Mouse (Mus musculus): ENCODE measurements around the gene Cntn4. TPM values are rescaled to one million over a fixed set of nuclear protein-coding genes. Genes with fewer than 3 reads are reported as not detected.

Cntn4 gene
- polyA plus RNA-seq (2015; fragmentation: Nextera tagmentation; extraction: Ambion mirVana): 0.29 and 0.71 TPM in 2 replicates

DNA sequence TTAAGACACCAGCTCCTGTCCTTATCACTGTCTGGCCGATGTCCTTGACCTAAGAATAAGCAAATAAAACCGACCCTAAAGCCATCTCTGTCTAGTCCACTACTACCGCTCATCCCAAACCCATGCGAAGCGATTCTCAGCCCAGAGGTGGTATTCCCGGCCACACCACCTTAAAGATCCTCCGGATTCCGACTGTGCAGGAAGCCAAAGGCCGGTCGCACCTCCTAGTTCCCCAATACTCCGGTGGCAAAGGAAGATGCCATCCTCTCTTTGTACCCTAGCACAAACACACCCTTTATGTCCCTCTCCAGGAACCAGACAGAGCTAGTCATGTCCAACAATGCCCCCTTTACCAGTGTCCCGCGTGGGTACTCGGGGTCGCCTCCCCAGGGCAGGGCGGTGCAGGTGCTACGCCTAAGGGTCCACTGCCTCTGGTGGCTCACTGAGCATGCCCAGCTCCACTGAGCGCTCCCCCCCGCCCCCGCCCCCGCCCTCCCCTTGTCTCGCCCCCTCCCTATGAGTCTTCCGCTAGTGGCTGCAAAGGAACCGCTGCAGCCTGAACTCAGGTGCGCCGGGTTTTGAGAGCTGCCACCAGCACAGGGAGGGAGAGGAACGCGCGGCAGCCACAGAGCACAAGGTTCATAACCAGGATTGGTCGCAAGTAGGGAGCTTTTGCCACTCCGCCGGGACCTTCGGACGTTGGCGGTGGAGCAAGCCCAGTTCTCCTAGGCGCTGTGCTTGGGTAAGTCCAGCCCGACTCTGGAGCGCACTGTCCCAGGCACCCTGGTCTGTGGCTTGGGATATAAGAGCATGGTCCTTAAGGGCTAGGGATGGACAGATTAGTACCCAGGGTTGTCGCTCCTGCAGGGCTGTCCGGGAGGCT is at the start of gene Cntn4:
TSS of gene Cntn4 (plus strand) at position 512 of the 883 bp plus-strand sequence.
- H3K9me3 ChIP-seq (ENCODE audit: control insufficient read depth, low read length): no peaks in the 10 kb centered on the region
- H3K4me3 ChIP-seq (ENCODE audit: low read length): peak within 1 kb of the TSS; percentile 36
- no peaks in the 10 kb centered on the region for H3K36me3 ChIP-seq (ENCODE audit: control insufficient read depth, insufficient read depth, low read length)
- peaks cover 21% of the 10 kb centered on the region for H3K27me3 ChIP-seq (replicated peaks; ENCODE audit: control insufficient read depth, insufficient read depth, low read length)
- H3K9ac ChIP-seq (ENCODE audit: low read depth, low read length): no peak within 1 kb of the TSS
- peak within 1 kb of the TSS; percentile 63 for H3K4me2 ChIP-seq (ENCODE audit: low read depth, low read length)
- ATAC-seq: peak; percentile 58
- WGBS: 2% methylated on average over 38 of the region's 40 CpGs
- H3K4me1 ChIP-seq (ENCODE audit: control insufficient read depth, insufficient read depth, low read length): no peaks in the 10 kb centered on the region
- H3K27ac ChIP-seq (ENCODE audit: low read length): no peak within 1 kb of the TSS

DNA sequence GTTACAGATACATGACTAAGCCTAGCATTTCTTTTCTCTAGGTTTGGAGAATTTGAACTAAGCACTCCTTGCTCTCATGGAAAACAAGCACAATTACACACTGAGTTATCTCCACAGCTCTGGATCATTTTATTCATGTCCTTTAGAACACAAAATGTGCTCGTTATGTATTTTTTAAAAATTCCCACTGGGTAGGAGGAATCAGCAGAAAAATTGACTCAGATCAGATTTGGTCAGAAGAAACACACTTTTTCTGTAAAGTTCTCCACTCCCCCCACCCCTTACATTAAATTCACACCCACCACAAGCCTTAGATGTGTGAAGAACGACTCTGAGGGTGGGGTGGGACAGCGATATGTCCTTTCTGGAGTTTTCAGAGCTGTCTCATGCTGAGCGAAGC is 3.2 kb upstream of the Cntn4 start:
- WGBS: 67% methylated on average over 4 of the region's 4 CpGs
- no peak for ATAC-seq
- no peak overlapping the region for H3K4me2 ChIP-seq (ENCODE audit: low read depth, low read length)
- H3K36me3 ChIP-seq (ENCODE audit: control insufficient read depth, insufficient read depth, low read length): no peaks in the 10 kb centered on the region
- H3K27ac ChIP-seq (ENCODE audit: low read length): no peak overlapping the region
- H3K27me3 ChIP-seq (replicated peaks; ENCODE audit: control insufficient read depth, insufficient read depth, low read length): peaks cover 20% of the 10 kb centered on the region
- H3K4me3 ChIP-seq (ENCODE audit: low read length): no peak overlapping the region
- H3K9ac ChIP-seq (ENCODE audit: low read depth, low read length): no peak overlapping the region
- no peaks in the 10 kb centered on the region for H3K4me1 ChIP-seq (ENCODE audit: control insufficient read depth, insufficient read depth, low read length)
- H3K9me3 ChIP-seq (ENCODE audit: control insufficient read depth, low read length): no peaks in the 10 kb centered on the region

DNA sequence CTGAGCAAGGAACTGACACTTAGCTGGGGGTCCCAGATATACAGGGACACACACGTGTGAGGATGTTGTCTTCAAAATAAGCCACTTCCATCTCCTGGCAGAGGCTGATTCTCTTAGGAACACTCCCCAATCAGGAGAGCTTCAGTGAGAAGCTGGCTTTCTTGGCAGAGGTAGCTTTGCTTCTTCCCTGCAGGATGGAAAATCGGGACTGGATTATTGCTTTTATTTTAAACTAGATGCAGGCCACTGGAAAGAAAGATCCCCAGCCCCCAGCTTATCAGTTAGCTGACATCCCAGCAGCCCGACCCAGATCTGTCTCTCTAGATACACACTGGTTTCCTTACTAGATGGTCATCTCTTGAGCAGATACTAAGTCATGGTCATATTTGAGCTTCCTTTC is 2.4 kb upstream of the Cntn4 start:
- H3K4me1 ChIP-seq (ENCODE audit: control insufficient read depth, insufficient read depth, low read length): no peaks in the 10 kb centered on the region
- peaks cover 21% of the 10 kb centered on the region for H3K27me3 ChIP-seq (replicated peaks; ENCODE audit: control insufficient read depth, insufficient read depth, low read length)
- ATAC-seq: no peak
- no peaks in the 10 kb centered on the region for H3K36me3 ChIP-seq (ENCODE audit: control insufficient read depth, insufficient read depth, low read length)
- no peak overlapping the region for H3K9ac ChIP-seq (ENCODE audit: low read depth, low read length)
- WGBS: 53% methylated on average over 3 of the region's 3 CpGs
- no peak overlapping the region for H3K4me3 ChIP-seq (ENCODE audit: low read length)
- no peak overlapping the region for H3K4me2 ChIP-seq (ENCODE audit: low read depth, low read length)
- H3K9me3 ChIP-seq (ENCODE audit: control insufficient read depth, low read length): no peaks in the 10 kb centered on the region
- no peak overlapping the region for H3K27ac ChIP-seq (ENCODE audit: low read length)

DNA sequence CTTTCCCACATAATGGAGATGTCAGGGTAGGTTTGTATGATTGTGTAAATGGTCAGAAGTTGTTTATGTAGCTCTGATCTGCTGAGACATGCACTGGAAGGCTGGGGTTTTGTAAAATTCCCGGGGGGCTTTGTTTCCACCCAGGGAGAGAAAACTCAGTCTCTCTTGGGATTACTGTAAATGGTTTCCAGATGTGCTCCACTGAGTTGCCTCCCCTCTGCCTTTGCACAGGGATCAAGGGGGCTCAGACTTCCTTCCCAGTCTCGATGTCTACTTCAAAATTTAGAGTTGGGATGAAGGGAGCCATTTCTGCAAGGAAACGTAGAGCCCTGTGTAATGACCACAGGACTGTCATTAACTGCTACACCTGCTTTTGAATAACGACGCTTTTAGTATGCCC is 823 bp upstream of the Cntn4 start:
- Histone ChIP-seq H3K4me1 (ENCODE audit: control insufficient read depth, insufficient read depth, low read length) (no peaks in the 10 kb centered on the region), H3K27me3 (replicated peaks; ENCODE audit: control insufficient read depth, insufficient read depth, low read length) (peaks cover 21% of the 10 kb centered on the region), H3K4me2 (ENCODE audit: low read depth, low read length) (no peak overlapping the region), H3K9ac (ENCODE audit: low read depth, low read length) (no peak overlapping the region), H3K27ac (ENCODE audit: low read length) (no peak overlapping the region), H3K36me3 (ENCODE audit: control insufficient read depth, insufficient read depth, low read length) (no peaks in the 10 kb centered on the region), H3K9me3 (ENCODE audit: control insufficient read depth, low read length) (no peaks in the 10 kb centered on the region), H3K4me3 (ENCODE audit: low read length) (no peak overlapping the region)
- 22% methylated on average over 5 of the region's 5 CpGs for WGBS
- no peak for ATAC-seq

DNA sequence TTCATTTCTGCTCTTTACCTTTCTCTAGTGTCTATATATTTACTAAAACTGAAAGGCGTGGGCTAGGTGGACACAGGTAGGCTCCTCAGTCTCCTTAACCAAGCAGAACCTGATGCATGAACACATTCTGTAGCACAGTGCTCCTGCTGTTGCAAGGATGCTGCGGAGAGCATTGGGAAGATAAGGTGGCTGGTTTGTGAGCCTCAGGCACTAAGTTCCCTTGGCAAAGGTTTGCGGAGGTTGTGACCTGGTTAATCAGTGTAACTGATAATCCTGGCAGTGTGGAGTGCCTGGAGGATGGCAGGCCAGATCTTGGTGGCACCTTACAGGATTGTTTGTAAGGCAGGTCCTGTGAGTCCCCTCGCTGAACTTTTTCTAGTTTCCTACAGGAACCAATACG is 1.3 kb downstream of the Cntn4 start:
- H3K36me3 ChIP-seq (ENCODE audit: control insufficient read depth, insufficient read depth, low read length): no peaks in the 10 kb centered on the region
- H3K9me3 ChIP-seq (ENCODE audit: control insufficient read depth, low read length): no peaks in the 10 kb centered on the region
- no peak overlapping the region for H3K27ac ChIP-seq (ENCODE audit: low read length)
- ATAC-seq: no peak
- no peak overlapping the region for H3K4me2 ChIP-seq (ENCODE audit: low read depth, low read length)
- 12% methylated on average over 5 of the region's 5 CpGs for WGBS
- H3K4me3 ChIP-seq (ENCODE audit: low read length): no peak overlapping the region
- H3K27me3 ChIP-seq (replicated peaks; ENCODE audit: control insufficient read depth, insufficient read depth, low read length): peaks cover 21% of the 10 kb centered on the region
- H3K4me1 ChIP-seq (ENCODE audit: control insufficient read depth, insufficient read depth, low read length): no peaks in the 10 kb centered on the region
- H3K9ac ChIP-seq (ENCODE audit: low read depth, low read length): no peak overlapping the region

DNA sequence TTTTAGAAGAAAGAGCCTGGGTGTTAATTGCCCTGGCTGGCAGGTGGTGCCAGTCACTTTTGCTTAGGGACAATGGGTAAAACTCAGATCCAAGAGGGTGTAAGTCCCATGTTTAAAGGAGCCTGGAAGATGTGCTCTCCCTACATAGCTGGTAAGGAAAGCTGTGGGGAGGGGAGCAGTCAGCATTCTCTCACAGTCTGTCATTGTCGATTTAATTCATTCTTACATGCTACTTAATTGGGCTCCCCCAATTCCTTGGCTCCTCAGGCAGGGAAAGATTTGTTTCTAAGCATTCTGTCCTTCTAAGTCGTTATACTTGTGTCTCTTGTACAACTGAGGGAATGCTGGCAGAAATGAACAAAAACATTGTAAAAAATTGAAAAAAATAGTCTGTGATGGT is 4.0 kb downstream of the Cntn4 start:
- no peak for ATAC-seq
- Histone ChIP-seq H3K36me3 (ENCODE audit: control insufficient read depth, insufficient read depth, low read length) (no peaks in the 10 kb centered on the region), H3K4me1 (ENCODE audit: control insufficient read depth, insufficient read depth, low read length) (no peaks in the 10 kb centered on the region), H3K4me3 (ENCODE audit: low read length) (no peak overlapping the region), H3K27me3 (replicated peaks; ENCODE audit: control insufficient read depth, insufficient read depth, low read length) (peaks cover 21% of the 10 kb centered on the region), H3K4me2 (ENCODE audit: low read depth, low read length) (no peak overlapping the region), H3K9ac (ENCODE audit: low read depth, low read length) (no peak overlapping the region), H3K27ac (ENCODE audit: low read length) (no peak overlapping the region), H3K9me3 (ENCODE audit: control insufficient read depth, low read length) (no peaks in the 10 kb centered on the region)
- WGBS: 57% methylated on average over 2 of the region's 2 CpGs

DNA sequence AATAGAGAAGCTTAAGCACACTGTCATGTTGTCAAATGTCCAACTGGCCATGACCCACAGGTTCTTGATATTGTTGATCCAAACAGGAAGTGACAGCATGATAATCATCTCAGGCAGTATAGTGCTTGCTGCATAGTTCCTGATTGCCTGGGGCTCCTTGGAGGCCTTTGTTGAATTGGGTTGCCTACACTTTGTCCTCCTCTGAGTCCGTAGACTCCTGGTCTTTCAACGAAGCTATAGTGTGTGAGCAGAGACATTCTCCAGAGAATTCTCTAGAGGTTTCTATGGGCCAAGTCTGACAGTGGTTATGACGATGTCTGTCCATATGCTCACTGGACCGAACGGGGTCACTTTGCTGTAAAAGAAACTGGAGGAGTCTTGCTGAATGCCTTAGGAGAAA is 5.8 kb downstream of the Cntn4 start:
- Histone ChIP-seq H3K27me3 (replicated peaks; ENCODE audit: control insufficient read depth, insufficient read depth, low read length) (peaks cover 12% of the 10 kb centered on the region), H3K4me3 (ENCODE audit: low read length) (no peak overlapping the region), H3K9me3 (ENCODE audit: control insufficient read depth, low read length) (no peaks in the 10 kb centered on the region), H3K4me2 (ENCODE audit: low read depth, low read length) (no peak overlapping the region), H3K36me3 (ENCODE audit: control insufficient read depth, insufficient read depth, low read length) (no peaks in the 10 kb centered on the region), H3K4me1 (ENCODE audit: control insufficient read depth, insufficient read depth, low read length) (no peaks in the 10 kb centered on the region), H3K27ac (ENCODE audit: low read length) (no peak overlapping the region), H3K9ac (ENCODE audit: low read depth, low read length) (no peak overlapping the region)
- no peak for ATAC-seq
- WGBS: 87% methylated on average over 5 of the region's 5 CpGs

DNA sequence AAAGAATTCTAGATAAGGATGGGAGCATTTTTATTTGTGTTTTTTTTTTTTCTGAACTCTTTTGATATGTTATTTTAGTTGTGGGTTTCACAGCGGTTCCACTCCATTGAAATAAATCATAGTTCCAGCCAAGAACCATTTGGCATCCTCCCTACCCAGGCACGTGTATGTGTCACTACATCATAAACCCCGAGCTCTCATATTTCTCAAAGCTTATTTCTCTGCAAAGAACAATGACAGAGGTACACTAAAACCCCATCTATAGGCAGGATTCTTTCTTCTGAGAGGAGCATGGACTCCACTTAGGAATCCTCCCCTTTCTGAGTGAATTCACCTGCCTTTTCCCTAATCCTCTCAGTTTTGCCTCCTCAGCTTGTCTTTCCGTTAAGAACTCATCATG is 6.7 kb downstream of the Cntn4 start:
- Histone ChIP-seq H3K9me3 (ENCODE audit: control insufficient read depth, low read length) (no peaks in the 10 kb centered on the region), H3K27ac (ENCODE audit: low read length) (no peak overlapping the region), H3K9ac (ENCODE audit: low read depth, low read length) (no peak overlapping the region), H3K4me3 (ENCODE audit: low read length) (no peak overlapping the region), H3K27me3 (replicated peaks; ENCODE audit: control insufficient read depth, insufficient read depth, low read length) (peaks cover 3% of the 10 kb centered on the region), H3K4me1 (ENCODE audit: control insufficient read depth, insufficient read depth, low read length) (no peaks in the 10 kb centered on the region), H3K36me3 (ENCODE audit: control insufficient read depth, insufficient read depth, low read length) (no peaks in the 10 kb centered on the region), H3K4me2 (ENCODE audit: low read depth, low read length) (no peak overlapping the region)
- no peak for ATAC-seq
- WGBS: 49% methylated on average over 4 of the region's 4 CpGs

DNA sequence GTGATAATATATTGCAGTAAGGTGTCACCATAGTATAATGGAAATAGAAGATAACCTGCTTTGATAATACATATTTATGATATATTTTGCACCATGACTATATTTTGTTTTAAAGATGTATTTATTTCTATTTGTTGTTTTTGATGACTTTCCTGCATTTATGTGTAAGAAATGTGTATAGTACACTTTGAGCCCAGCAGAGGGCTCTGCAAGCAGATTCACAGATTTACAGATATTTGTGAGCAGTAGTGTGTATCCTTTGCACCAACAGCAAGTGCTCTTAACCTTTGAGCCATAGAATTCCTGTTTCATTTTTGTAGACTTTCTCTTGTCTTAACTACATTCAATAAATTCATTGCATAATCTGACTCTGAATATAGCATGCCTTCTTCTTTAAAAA is 10.7 kb downstream of the Cntn4 start:
- Histone ChIP-seq H3K27ac (ENCODE audit: low read length) (no peak overlapping the region), H3K4me3 (ENCODE audit: low read length) (no peak overlapping the region), H3K9ac (ENCODE audit: low read depth, low read length) (no peak overlapping the region), H3K36me3 (ENCODE audit: control insufficient read depth, insufficient read depth, low read length) (no peaks in the 10 kb centered on the region), H3K9me3 (ENCODE audit: control insufficient read depth, low read length) (no peaks in the 10 kb centered on the region), H3K27me3 (replicated peaks; ENCODE audit: control insufficient read depth, insufficient read depth, low read length) (no peaks in the 10 kb centered on the region), H3K4me2 (ENCODE audit: low read depth, low read length) (no peak overlapping the region), H3K4me1 (ENCODE audit: control insufficient read depth, insufficient read depth, low read length) (no peaks in the 10 kb centered on the region)
- no peak for ATAC-seq

DNA sequence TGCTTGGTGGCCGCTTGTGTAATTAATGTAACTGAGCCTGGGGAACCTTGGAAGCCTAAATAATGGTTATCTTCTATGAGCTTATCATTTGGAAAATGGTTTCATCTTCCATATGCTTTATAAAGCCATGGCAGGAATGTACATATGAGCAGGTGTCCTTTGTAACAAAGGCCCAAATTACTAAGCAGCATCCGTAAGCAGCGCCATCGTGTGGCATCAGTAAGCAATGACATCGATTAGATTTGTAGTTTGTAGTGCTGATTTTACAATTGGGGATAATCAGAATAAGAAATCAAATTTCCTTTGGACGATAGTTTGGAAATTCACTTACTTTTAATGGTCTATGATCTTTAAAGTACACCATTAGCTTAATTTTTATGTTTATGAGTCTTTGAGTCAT is 64.6 kb downstream of the Cntn4 start:
- ATAC-seq: no peak
- 29% methylated on average over 6 of the region's 6 CpGs for WGBS
- Histone ChIP-seq H3K27ac (ENCODE audit: low read length) (no peak overlapping the region), H3K4me3 (ENCODE audit: low read length) (no peak overlapping the region), H3K36me3 (ENCODE audit: control insufficient read depth, insufficient read depth, low read length) (no peaks in the 10 kb centered on the region), H3K9ac (ENCODE audit: low read depth, low read length) (no peak overlapping the region), H3K9me3 (ENCODE audit: control insufficient read depth, low read length) (no peaks in the 10 kb centered on the region), H3K4me2 (ENCODE audit: low read depth, low read length) (no peak overlapping the region), H3K27me3 (replicated peaks; ENCODE audit: control insufficient read depth, insufficient read depth, low read length) (no peaks in the 10 kb centered on the region), H3K4me1 (ENCODE audit: control insufficient read depth, insufficient read depth, low read length) (no peaks in the 10 kb centered on the region)

Measured in intestine, embryonic 16.5 days (tissue).